10 mouse cellular contexts compared by ENCODE assay signal in the genomic region with DNA sequence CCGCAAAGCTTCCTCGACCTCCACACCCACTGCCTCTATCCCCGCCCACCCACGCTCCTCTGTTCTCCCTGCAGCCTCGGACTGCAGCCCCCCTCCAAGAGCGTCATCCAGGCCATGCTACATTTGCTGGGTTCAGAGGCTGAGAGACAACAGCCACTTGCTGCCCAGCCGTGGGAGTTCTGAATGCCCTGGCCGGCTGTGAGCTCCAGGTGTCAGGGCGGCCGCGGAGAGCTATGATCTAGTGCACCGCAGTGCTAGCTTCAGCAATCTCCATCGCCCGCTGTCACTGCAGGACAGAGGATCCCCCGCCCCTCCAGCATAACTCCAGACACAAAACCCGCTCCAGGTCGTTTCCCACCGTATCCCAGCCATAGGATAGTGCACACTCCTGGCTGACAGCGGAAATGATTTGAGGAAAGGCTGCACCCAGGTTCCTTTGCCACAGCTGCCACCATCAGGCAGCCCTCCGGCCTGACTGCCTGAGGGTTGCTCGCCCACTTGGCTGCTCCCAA. TPM values are rescaled to one million over a fixed set of nuclear protein-coding genes. Genes with fewer than 3 reads are reported as not detected.
DNase-seq lines count a peak whose midpoint lies in the region; ATAC-seq and TF ChIP-seq lines count a peak whose summit lies in the region.
"Had no signal": no experiment of that assay in that cellular context is flagged by ENCODE, and none has a peak within 500 bp of the region (broad histone marks: within the 10 kb centered on the region; RNA-seq: fewer than 3 reads in every experiment).

No protein-coding gene starts in this region.

- H3K4me3 ChIP-seq in forebrain, embryonic 11.5 days (ENCODE audit: low read depth, low read length) = peak overlapping the region; percentile 28
- H3K4me3 ChIP-seq in intestine, postnatal 0 days (ENCODE audit: low read depth, low read length) = peak overlapping the region; percentile 19
- peak overlapping the region; percentile 23 for H3K4me3 ChIP-seq in liver, postnatal 0 days (ENCODE audit: low read depth, low read length)
- H3K4me3 ChIP-seq in stomach, postnatal 0 days (ENCODE audit: low read depth, low read length) = peak overlapping the region; percentile 42
- H3K4me3 ChIP-seq: myocyte had no signal

- no peaks in the 10 kb centered on the region for H3K36me3 ChIP-seq in forebrain, embryonic 11.5 days (ENCODE audit: control insufficient read depth, insufficient read depth, low read length)
- no peaks in the 10 kb centered on the region for H3K36me3 ChIP-seq in intestine, postnatal 0 days (ENCODE audit: control insufficient read depth, insufficient read depth)
- no peaks in the 10 kb centered on the region for H3K36me3 ChIP-seq in liver, postnatal 0 days (replicated peaks; ENCODE audit: insufficient read depth, low read length)
- no peaks in the 10 kb centered on the region for H3K36me3 ChIP-seq in stomach, postnatal 0 days (ENCODE audit: control insufficient read depth, insufficient read depth, low read length)

- peak overlapping the region; percentile 56 for H3K4me2 ChIP-seq in forebrain, embryonic 11.5 days (ENCODE audit: low read depth, low read length, severe bottlenecking)
- peak overlapping the region; percentile 64 for H3K4me2 ChIP-seq in intestine, postnatal 0 days (replicated peaks; ENCODE audit: low read depth)
- H3K4me2 ChIP-seq in liver, postnatal 0 days (ENCODE audit: low read depth, low read length) = peak overlapping the region; percentile 47
- peak overlapping the region; percentile 70 for H3K4me2 ChIP-seq in stomach, postnatal 0 days (replicated peaks; ENCODE audit: low read depth)

- peak overlapping the region; percentile 6; the same call in 1 of the 2 replicates for H3K9ac ChIP-seq in forebrain, embryonic 11.5 days (ENCODE audit: low read length)
- no peak overlapping the region for H3K9ac ChIP-seq in intestine, postnatal 0 days (ENCODE audit: low read depth, low read length)
- no peak overlapping the region for H3K9ac ChIP-seq in liver, postnatal 0 days (replicated peaks)
- H3K9ac ChIP-seq in stomach, postnatal 0 days (ENCODE audit: low read length) = no peak overlapping the region; the same call in 1 of the 2 replicates

- no peak overlapping the region for H3K27ac ChIP-seq in forebrain, embryonic 11.5 days (ENCODE audit: low read depth, low read length)
- no peak overlapping the region for H3K27ac ChIP-seq in intestine, postnatal 0 days (ENCODE audit: low read depth, low read length)
- no peak overlapping the region for H3K27ac ChIP-seq in liver, postnatal 0 days (ENCODE audit: low read depth)
- H3K27ac ChIP-seq in stomach, postnatal 0 days (replicated peaks) = no peak overlapping the region

- no peaks in the 10 kb centered on the region for H3K9me3 ChIP-seq in forebrain, embryonic 11.5 days (ENCODE audit: control insufficient read depth, low read length)
- no peaks in the 10 kb centered on the region for H3K9me3 ChIP-seq in intestine, postnatal 0 days (ENCODE audit: control insufficient read depth)
- no peaks in the 10 kb centered on the region for H3K9me3 ChIP-seq in liver, postnatal 0 days (ENCODE audit: low read length)
- H3K9me3 ChIP-seq in stomach, postnatal 0 days (ENCODE audit: control insufficient read depth, low read length) = no peaks in the 10 kb centered on the region

- peaks cover 3% of the 10 kb centered on the region for H3K4me1 ChIP-seq in forebrain, embryonic 11.5 days (replicated peaks; ENCODE audit: control insufficient read depth, insufficient read depth, low read length)
- no peaks in the 10 kb centered on the region for H3K4me1 ChIP-seq in intestine, postnatal 0 days (replicated peaks; ENCODE audit: control insufficient read depth, insufficient read depth, low read length)
- H3K4me1 ChIP-seq in liver, postnatal 0 days (ENCODE audit: insufficient read depth) = no peaks in the 10 kb centered on the region
- H3K4me1 ChIP-seq in stomach, postnatal 0 days (replicated peaks; ENCODE audit: control insufficient read depth, insufficient read depth) = no peaks in the 10 kb centered on the region

- no peak for TF ChIP-seq EP300 in liver, postnatal 0 days (IDR thresholded peaks at IDR 0.05; ENCODE audit: low read depth)
- no peak for TF ChIP-seq EP300 in stomach, postnatal 0 days (optimal IDR thresholded peaks at IDR 0.05)

- under 1% methylated on average over 21 of the region's 21 CpGs for WGBS in forebrain, embryonic 11.5 days
- 2% methylated on average over 21 of the region's 21 CpGs for WGBS in intestine, postnatal 0 days
- 5% methylated on average over 21 of the region's 21 CpGs for WGBS in liver, postnatal 0 days (ENCODE audit: insufficient replicate concordance)
- 2% methylated on average over 19 of the region's 21 CpGs for WGBS in stomach, postnatal 0 days

- no peak for DNase-seq in cerebellum, adult 11-12 months
- peak; percentile 34 for DNase-seq in Muller cell, postnatal 12 days (ENCODE audit: inconsistent ontology term)
- peak; percentile 59 for DNase-seq in forebrain, embryonic 11.5 days (ENCODE audit: low spot score)
- no peak for DNase-seq in liver, postnatal 0 days
- DNase-seq in stomach, postnatal 0 days (ENCODE audit: low spot score) = peak; percentile 34

- no peaks in the 10 kb centered on the region for H3K27me3 ChIP-seq in forebrain, embryonic 11.5 days (ENCODE audit: control insufficient read depth, insufficient read depth, low read length)
- H3K27me3 ChIP-seq in intestine, postnatal 0 days (replicated peaks; ENCODE audit: control insufficient read depth, insufficient read depth, low read length) = peaks cover 6% of the 10 kb centered on the region; the same call in 1 of the 2 replicates
- H3K27me3 ChIP-seq in liver, postnatal 0 days (ENCODE audit: insufficient read depth, low read length) = peaks cover 21% of the 10 kb centered on the region
- no peaks in the 10 kb centered on the region for H3K27me3 ChIP-seq in stomach, postnatal 0 days (ENCODE audit: control insufficient read depth, insufficient read depth, low read length)

- peak; percentile 38; the same call in 1 of the 2 replicates for ATAC-seq in cerebellum, adult (ENCODE audit: insufficient number of reproducible peaks, low FRiP score, low TSS enrichment)
- ATAC-seq in forebrain, embryonic 11.5 days (replicated peaks; ENCODE audit: low FRiP score) = peak; percentile 42
- ATAC-seq in intestine, postnatal 0 days = no peak
- no peak for ATAC-seq in liver, postnatal 0 days
- ATAC-seq in stomach, postnatal 0 days (ENCODE audit: low FRiP score, low TSS enrichment) = peak; percentile 45; the same call in 1 of the 2 replicates
- no peak for ATAC-seq in megakaryocyte-erythroid progenitor cell, adult 5-6 weeks (replicated peaks; ENCODE audit: low FRiP score, low TSS enrichment, poor library complexity, severe bottlenecking)

- TF ChIP-seq CTCF in intestine, postnatal 0 days (IDR thresholded peaks at IDR 0.05; ENCODE audit: low read depth) = peak; percentile 11; the same call in 1 of the 2 replicates
- TF ChIP-seq CTCF in liver, postnatal 0 days (IDR thresholded peaks at IDR 0.05; ENCODE audit: low read depth) = peak; percentile 19; the same call in 1 of the 2 replicates
- 0 out of 2 replicates have a peak, but pooled peaks have one; percentile 11 for TF ChIP-seq CTCF in stomach, postnatal 0 days (IDR thresholded peaks at IDR 0.05; ENCODE audit: low read depth)

RNA-seq across cellular contexts. Expression of gene Fgf14, which starts 1.7 kb away (rescaled TPM):
- polyA plus RNA-seq in forebrain, embryonic 11.5 days (2014; fragmentation: Nextera tagmentation; extraction: Ambion mirVana) = 6.7 and 8.0 TPM in 2 replicates
- 0.43 and 0.60 TPM in 2 replicates for polyA plus RNA-seq in intestine, postnatal 0 days (2015; fragmentation: Nextera tagmentation; extraction: Ambion mirVana)
- polyA plus RNA-seq in liver, postnatal 0 days (2015; fragmentation: Nextera tagmentation; extraction: Ambion mirVana) = not detected in 2 replicates
- polyA plus RNA-seq in stomach, postnatal 0 days (2015; fragmentation: Nextera tagmentation; extraction: Ambion mirVana) = 1.3 TPM in 2 replicates
- total RNA-seq in megakaryocyte-erythroid progenitor cell, adult 5-6 weeks (2014; fragmentation: Nextera tagmentation) = not detected in 2 replicates
- total RNA-seq in megakaryocyte-erythroid progenitor cell, adult 5-6 weeks (2017) = not detected in 2 replicates
- polyA plus RNA-seq: C2C12, myocyte had no signal

Comparison
In these comparisons a context has a peak if more than half of its experiments do, and no peak if none do; other contexts are left out.
1. ATAC-seq: peak in cerebellum, adult (single experiment), forebrain, embryonic 11.5 days (single experiment) and stomach, postnatal 0 days (single experiment); none in intestine, postnatal 0 days (single experiment), liver, postnatal 0 days (single experiment) and megakaryocyte-erythroid progenitor cell, adult 5-6 weeks (single experiment).
2. DNase-seq: peak in Muller cell, postnatal 12 days (single experiment), forebrain, embryonic 11.5 days (single experiment) and stomach, postnatal 0 days (single experiment); none in cerebellum, adult 11-12 months (single experiment) and liver, postnatal 0 days (single experiment).
3. Peak in every context shown above with its lines, with median percentiles within 50 percentile points of each other: H3K4me2 ChIP-seq, H3K4me3 ChIP-seq and CTCF ChIP-seq.